16 mouse cellular contexts compared by ENCODE assay signal in genomic region chr16:95778173-95778572, GRCm38 (mm10).
DNase-seq lines count a peak whose midpoint lies in the region; ATAC-seq and TF ChIP-seq lines count a peak whose summit lies in the region.
"Had no signal": no experiment of that assay in that cellular context is flagged by ENCODE, and none has a peak within 500 bp of the region (broad histone marks: within the 10 kb centered on the region; RNA-seq: fewer than 3 reads in every experiment).

No protein-coding gene starts in this region.

- no peaks in the 10 kb centered on the region for H3K27me3 ChIP-seq in intestine, embryonic 14.5 days (replicated peaks; ENCODE audit: control insufficient read depth, insufficient read depth, low read length)
- H3K27me3 ChIP-seq in intestine, postnatal 0 days (replicated peaks; ENCODE audit: control insufficient read depth, insufficient read depth, low read length) = no peaks in the 10 kb centered on the region
- H3K27me3 ChIP-seq in Patski = no peaks in the 10 kb centered on the region
- H3K27me3 ChIP-seq in limb, embryonic 13.5 days = no peaks in the 10 kb centered on the region
- H3K27me3 ChIP-seq: heart, embryonic 15.5 days; hindbrain, embryonic 12.5 days; neural tube, embryonic 12.5 days had no signal

- no peaks in the 10 kb centered on the region for H3K36me3 ChIP-seq in intestine, embryonic 14.5 days (ENCODE audit: control insufficient read depth, insufficient read depth, low read length)
- H3K36me3 ChIP-seq in intestine, postnatal 0 days (ENCODE audit: control insufficient read depth, insufficient read depth) = no peaks in the 10 kb centered on the region
- H3K36me3 ChIP-seq in limb, embryonic 13.5 days = no peaks in the 10 kb centered on the region
- H3K36me3 ChIP-seq: heart, embryonic 15.5 days; hindbrain, embryonic 12.5 days; neural tube, embryonic 12.5 days had no signal

- H3K9me3 ChIP-seq in intestine, embryonic 14.5 days (ENCODE audit: control insufficient read depth, low read length) = no peaks in the 10 kb centered on the region
- no peaks in the 10 kb centered on the region for H3K9me3 ChIP-seq in intestine, postnatal 0 days (ENCODE audit: control insufficient read depth)
- no peaks in the 10 kb centered on the region for H3K9me3 ChIP-seq in limb, embryonic 13.5 days
- H3K9me3 ChIP-seq: heart, embryonic 15.5 days; hindbrain, embryonic 12.5 days; neural tube, embryonic 12.5 days had no signal

- no peak overlapping the region for H3K4me3 ChIP-seq in intestine, embryonic 14.5 days (ENCODE audit: low read depth, low read length)
- H3K4me3 ChIP-seq in intestine, postnatal 0 days (ENCODE audit: low read depth, low read length) = no peak overlapping the region
- H3K4me3 ChIP-seq in limb, embryonic 13.5 days = no peak overlapping the region
- H3K4me3 ChIP-seq: heart, embryonic 15.5 days; hindbrain, embryonic 12.5 days; neural tube, embryonic 12.5 days had no signal

- POLR2A ChIA-PET in Patski (lab: Charles Lee) = no interaction called here

- CTCF ChIA-PET in Patski (lab: Charles Lee) = interaction anchor here (1.2 kb wide), 1 partner anchor 9 kb away, joined by 3 read pairs; no protein-coding TSS in a partner anchor

- DNase-seq in intestine, embryonic 14.5 days (ENCODE audit: low spot score) = no peak
- peak; percentile 89 for DNase-seq in 3T3-L1 (ENCODE audit: low read depth, low spot score)
- DNase-seq in Patski (ENCODE audit: low read depth, low spot score) = no peak
- DNase-seq in thymus, postnatal 4 days = no peak
- DNase-seq in embryo, embryonic 11 days = no peak
- no peak for DNase-seq in urinary bladder, postnatal 10 days (ENCODE audit: low spot score)
- DNase-seq: cerebellum, adult 11 months; heart, adult 11 months; kidney, adult 9 months; lung, adult 18-20 months had no signal

- WGBS in intestine, embryonic 14.5 days = 35% methylated on average over 4 of the region's 4 CpGs
- 47% methylated on average over 4 of the region's 4 CpGs for WGBS in intestine, postnatal 0 days
- 41% methylated on average over 4 of the region's 4 CpGs for WGBS in limb, embryonic 13.5 days

- in situ Hi-C loops in Patski (cut with MboI; ENCODE audit: low pct_unique_long_range_greater_than_20kb) = no loop called here

- H3K9ac ChIP-seq in intestine, embryonic 14.5 days (ENCODE audit: low read length) = no peak overlapping the region
- H3K9ac ChIP-seq in intestine, postnatal 0 days (ENCODE audit: low read depth, low read length) = no peak overlapping the region
- H3K9ac ChIP-seq in limb, embryonic 13.5 days = no peak overlapping the region
- H3K9ac ChIP-seq: heart, embryonic 15.5 days; hindbrain, embryonic 12.5 days; neural tube, embryonic 12.5 days had no signal

- H3K4me1 ChIP-seq in intestine, embryonic 14.5 days (replicated peaks; ENCODE audit: control insufficient read depth, insufficient read depth, low read length) = no peaks in the 10 kb centered on the region
- H3K4me1 ChIP-seq in intestine, postnatal 0 days (replicated peaks; ENCODE audit: control insufficient read depth, insufficient read depth, low read length) = no peaks in the 10 kb centered on the region
- peaks cover 13% of the 10 kb centered on the region; the same call in 1 of the 2 replicates for H3K4me1 ChIP-seq in limb, embryonic 13.5 days
- H3K4me1 ChIP-seq: heart, embryonic 15.5 days; hindbrain, embryonic 12.5 days; neural tube, embryonic 12.5 days had no signal

- H3K4me2 ChIP-seq in intestine, embryonic 14.5 days (ENCODE audit: low read length) = no peak overlapping the region
- no peak overlapping the region for H3K4me2 ChIP-seq in intestine, postnatal 0 days (replicated peaks; ENCODE audit: low read depth)
- no peak overlapping the region for H3K4me2 ChIP-seq in limb, embryonic 13.5 days (replicated peaks)
- H3K4me2 ChIP-seq: heart, embryonic 15.5 days; hindbrain, embryonic 12.5 days; neural tube, embryonic 12.5 days had no signal

- ATAC-seq in intestine, embryonic 14.5 days (replicated peaks; ENCODE audit: low FRiP score, low TSS enrichment, low read depth) = no peak
- no peak for ATAC-seq in intestine, postnatal 0 days
- peak; percentile 31 for ATAC-seq in Patski
- ATAC-seq in limb, embryonic 13.5 days (ENCODE audit: low FRiP score, low read depth) = no peak
- ATAC-seq: midbrain, embryonic 16.5 days had no signal

- TF ChIP-seq CTCF in intestine, postnatal 0 days (IDR thresholded peaks at IDR 0.05; ENCODE audit: low read depth) = no peak
- no peak for TF ChIP-seq CTCF in Patski (IDR thresholded peaks at IDR 0.05)

- H3K27ac ChIP-seq in intestine, embryonic 14.5 days (ENCODE audit: low read depth) = peak overlapping the region; percentile 38; the same call in 1 of the 2 replicates
- H3K27ac ChIP-seq in intestine, postnatal 0 days (ENCODE audit: low read depth, low read length) = no peak overlapping the region
- H3K27ac ChIP-seq in limb, embryonic 13.5 days = peak overlapping the region; percentile 65; the same call in 1 of the 2 replicates
- H3K27ac ChIP-seq: heart, embryonic 15.5 days; hindbrain, embryonic 12.5 days; neural tube, embryonic 12.5 days had no signal
